Mouse (Mus musculus) cerebellum, adult 2 months (tissue): Measurements from ENCODE around the gene Jagn1.

ENCODE experiments used
- CTCF ChIP-seq: fragments of 200-500 bp; IDR thresholded peaks from 2 replicates; pipeline ENCODE4 v1.5.1; 2011; ENCODE audit warnings: low read depth, mild to moderate bottlenecking, control low read depth, low read length, moderate library complexity, borderline replicate concordance; ENCODE audit not compliant: insufficient read depth
- POLR2A ChIP-seq: fragments of 200-500 bp; IDR thresholded peaks from 2 replicates; pipeline ENCODE4 v1.6.1; 2011; ENCODE audit warnings: low read length, control low read depth, borderline replicate concordance; ENCODE audit not compliant: insufficient read depth

GRCm38 (mm10) chr6:113429965-113430364 lies 12.4 kb upstream of the Jagn1 start:
- no peak for TF ChIP-seq CTCF
- no peak for TF ChIP-seq POLR2A
